Mouse (Mus musculus) small intestine, adult 2 months (tissue): ENCODE measurements around the gene Entpd1. TPM values are rescaled to one million over a fixed set of nuclear protein-coding genes. Genes with fewer than 3 reads are reported as not detected.
A peak's percentile ranks its signal among the peaks of the same experiment; 100 is the strongest.

Experiments used
- H3K27ac ChIP-seq: fragments of 200-500 bp; 2 replicates; pipeline ENCODE4 v1.5.1; 2012; ENCODE audit warnings: low read depth, low read length, control low read depth, inconsistent platforms; ENCODE audit not compliant: insufficient read depth
- H3K27me3 ChIP-seq: fragments of 200-500 bp; 2 replicates; pipeline ENCODE4 v1.6.1; 2012; ENCODE audit warnings: mild to moderate bottlenecking, moderate library complexity, low read length, inconsistent platforms; ENCODE audit not compliant: control insufficient read depth, insufficient read depth
- H3K36me3 ChIP-seq: fragments of 200-500 bp; 2 replicates; pipeline ENCODE4 v1.6.1; 2012; ENCODE audit warnings: mild to moderate bottlenecking, low read length, control low read depth, inconsistent platforms; ENCODE audit not compliant: control insufficient read depth, insufficient read depth
- H3K4me1 ChIP-seq: fragments of 200-500 bp; 2 replicates; pipeline ENCODE4 v1.6.1; 2012; ENCODE audit warnings: low read length, inconsistent platforms, mixed read lengths; ENCODE audit not compliant: control insufficient read depth, insufficient read depth, insufficient read length
- H3K4me3 ChIP-seq: fragments of 200-500 bp; 2 replicates; pipeline ENCODE4 v1.5.1; 2012; ENCODE audit warnings: low read depth, mild to moderate bottlenecking, control low read depth, inconsistent platforms, low read length, moderate library complexity
- CTCF ChIP-seq: fragments of 200-500 bp; IDR thresholded peaks from 2 replicates; pipeline ENCODE4 v1.5.1; 2012; ENCODE audit warnings: low read depth, mild to moderate bottlenecking, control low read depth, inconsistent platforms, low read length, moderate library complexity, mixed read lengths; ENCODE audit not compliant: insufficient replicate concordance, insufficient read length; ENCODE audit errors: extremely low read depth
- POLR2A ChIP-seq: fragments of 200-500 bp; IDR thresholded peaks from 2 replicates; pipeline ENCODE4 v1.6.1; 2012; ENCODE audit warnings: low read depth, mild to moderate bottlenecking, control low read depth, inconsistent platforms, low read length, moderate library complexity
- WGBS: fragments of 180-500 bp; shearing (Covaris S2); methylation state at CpG from one replicate; pipeline ENCODE4 v1.1.7; 2018; 5-methylcytosine and 5-hydroxymethylcytosine counted together
- polyA plus RNA-seq: library from polyadenylated mRNA; depleted of rRNA; stranded (reverse); fragments of >200 nt; gene quantifications from 2 replicates; pipeline ENCODE4 v1.2.3, GENCODE M21; 2012

Gene Entpd1
- polyA plus RNA-seq, 1 experiment: 4.6 TPM

GRCm38 (mm10) chr19:40630096-40630495 is 17.9 kb downstream of the Entpd1 start:
- Histone ChIP-seq H3K36me3 (no peaks in the 10 kb centered on the region), H3K4me3 (no peak overlapping the region), H3K27ac (no peak overlapping the region; the same call in 1 of the 2 replicates), H3K27me3 (no peaks in the 10 kb centered on the region; the same call in 1 of the 2 replicates), H3K4me1 (no peaks in the 10 kb centered on the region)
- TF ChIP-seq POLR2A: no peak
- no peak for TF ChIP-seq CTCF
- 81% methylated on average over 3 of the region's 3 CpGs for WGBS

- Histone ChIP-seq H3K4me1 (no peaks in the 10 kb centered on the region), H3K36me3 (no peaks in the 10 kb centered on the region), H3K4me3 (no peak overlapping the region), H3K27ac (no peak overlapping the region; the same call in 1 of the 2 replicates), H3K27me3 (no peaks in the 10 kb centered on the region; the same call in 1 of the 2 replicates)
- no peak for TF ChIP-seq CTCF
- TF ChIP-seq POLR2A: no peak
- 65% methylated on average over 7 of the region's 7 CpGs for WGBS
Observed at GRCm38 (mm10) chr19:40630606-40631005, 18.4 kb downstream of the Entpd1 start.

DNA sequence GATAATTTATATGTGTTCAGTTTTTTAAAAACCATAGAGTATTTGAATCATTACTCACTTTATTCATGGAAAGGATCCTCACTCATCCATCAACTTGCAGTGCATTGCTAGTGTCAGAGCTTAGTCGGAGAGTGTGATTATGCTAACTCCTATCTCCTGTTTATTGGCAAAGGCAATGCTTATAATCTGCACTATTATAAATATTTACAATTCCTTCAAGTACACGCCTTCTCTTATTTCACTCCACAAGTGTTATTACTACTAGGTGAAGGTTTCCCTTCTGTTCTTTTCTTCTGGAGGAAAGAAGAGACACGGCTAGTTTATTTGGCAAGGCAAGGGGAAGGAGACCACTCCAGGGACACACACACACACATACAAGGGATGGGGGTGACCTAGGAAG is 20.0 kb downstream of the Entpd1 start:
- H3K36me3 ChIP-seq: no peaks in the 10 kb centered on the region
- WGBS: 19% methylated on average over 3 of the region's 3 CpGs
- H3K4me1 ChIP-seq: peaks cover 2% of the 10 kb centered on the region; the same call in 1 of the 2 replicates
- TF ChIP-seq CTCF (no peak), POLR2A (no peak)
- H3K4me3 ChIP-seq: no peak overlapping the region
- H3K27me3 ChIP-seq: no peaks in the 10 kb centered on the region; the same call in 1 of the 2 replicates
- no peak overlapping the region for H3K27ac ChIP-seq

DNA sequence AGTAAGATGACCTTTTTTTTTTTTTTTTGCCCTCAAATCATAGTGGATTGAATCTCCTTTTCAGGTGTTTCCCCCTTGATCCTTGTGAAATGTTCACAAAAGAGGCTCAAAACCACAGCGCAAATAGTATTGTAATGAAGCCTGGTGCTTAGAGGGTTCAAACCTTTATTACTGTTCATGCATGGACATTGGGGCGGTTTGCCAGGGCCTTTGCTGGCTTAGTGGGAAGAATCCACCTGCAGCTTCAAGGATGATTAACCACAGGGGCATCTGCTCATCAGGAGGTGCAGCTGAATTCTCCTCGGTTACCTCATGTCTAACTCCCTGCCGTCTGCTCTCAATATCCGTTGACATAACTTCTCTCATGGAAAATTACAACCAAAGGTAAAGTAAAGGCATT is 20.5 kb downstream of the Entpd1 start:
- no peak overlapping the region for H3K4me3 ChIP-seq
- no peaks in the 10 kb centered on the region for H3K36me3 ChIP-seq
- no peaks in the 10 kb centered on the region; the same call in 1 of the 2 replicates for H3K27me3 ChIP-seq
- WGBS: 88% methylated on average over 5 of the region's 5 CpGs
- TF ChIP-seq POLR2A: no peak
- TF ChIP-seq CTCF: no peak
- no peak overlapping the region for H3K27ac ChIP-seq
- H3K4me1 ChIP-seq: peaks cover 2% of the 10 kb centered on the region; the same call in 1 of the 2 replicates

GRCm38 (mm10) chr19:40633144-40633543 is 21.0 kb downstream of the Entpd1 start:
- 71% methylated on average over 1 of the region's 1 CpGs for WGBS
- Histone ChIP-seq H3K27ac (no peak overlapping the region), H3K36me3 (no peaks in the 10 kb centered on the region), H3K27me3 (no peaks in the 10 kb centered on the region; the same call in 1 of the 2 replicates), H3K4me3 (no peak overlapping the region), H3K4me1 (peaks cover 2% of the 10 kb centered on the region; the same call in 1 of the 2 replicates)
- TF ChIP-seq POLR2A: no peak
- peak; percentile 6; the same call in 1 of the 2 replicates for TF ChIP-seq CTCF

- no peaks in the 10 kb centered on the region for H3K36me3 ChIP-seq
Observed at GRCm38 (mm10) chr19:40637091-40637490, 24.9 kb downstream of the Entpd1 start.

GRCm38 (mm10) chr19:40637601-40638000 is 25.4 kb downstream of the Entpd1 start:
- 56% methylated on average over 7 of the region's 7 CpGs for WGBS
- Histone ChIP-seq H3K27ac (peak overlapping the region; percentile 59), H3K36me3 (no peaks in the 10 kb centered on the region), H3K4me1 (peaks cover 2% of the 10 kb centered on the region; the same call in 1 of the 2 replicates), H3K4me3 (no peak overlapping the region), H3K27me3 (no peaks in the 10 kb centered on the region)
- TF ChIP-seq POLR2A: no peak
- TF ChIP-seq CTCF: no peak

More at GRCm38 (mm10) chr19:40637091-40637490, 24.9 kb downstream of the Entpd1 start:
- Histone ChIP-seq H3K27me3 (no peaks in the 10 kb centered on the region), H3K27ac (peak overlapping the region; percentile 41; the same call in 1 of the 2 replicates), H3K4me1 (peaks cover 2% of the 10 kb centered on the region; the same call in 1 of the 2 replicates), H3K4me3 (no peak overlapping the region)
- no peak for TF ChIP-seq CTCF
- WGBS: 37% methylated on average over 4 of the region's 4 CpGs
